Mouse (Mus musculus): ENCODE results near the gene Relch. TPM values are rescaled to one million over a fixed set of nuclear protein-coding genes. Genes with fewer than 3 reads are reported as not detected.
"Not testable (repeated sequence)": the region's sequence is repeated elsewhere in the genome, so short reads cannot be mapped to it uniquely, and the experiment has no call there.

The Relch gene
- polyA plus RNA-seq, 1 experiment from 2014 or later, result 33.5 TPM

GRCm38 (mm10) chr1:105718358-105718757 is 54.7 kb downstream of the Relch start:
- DNase-seq (ENCODE audit: low spot score), result no peak
- Histone ChIP-seq H3K4me1 (replicated peaks; ENCODE audit: control insufficient read depth, insufficient read depth, low read length) (no peaks in the 10 kb centered on the region), H3K9me3 (ENCODE audit: control insufficient read depth, low read length) (no peaks in the 10 kb centered on the region), H3K4me2 (replicated peaks; ENCODE audit: low read depth, low read length) (no peak overlapping the region), H3K4me3 (ENCODE audit: low read depth, low read length) (no peak overlapping the region), H3K9ac (ENCODE audit: low read depth, low read length) (no peak overlapping the region), H3K27me3 (ENCODE audit: control insufficient read depth, insufficient read depth, low read length) (no peaks in the 10 kb centered on the region), H3K27ac (ENCODE audit: low read depth, low read length) (no peak overlapping the region), H3K36me3 (ENCODE audit: control insufficient read depth, insufficient read depth, low read length) (no peaks in the 10 kb centered on the region)
- 97% methylated on average over 1 of the region's 1 CpGs for WGBS
- no peak for ATAC-seq (ENCODE audit: low FRiP score)

GRCm38 (mm10) chr1:105729246-105729645 is 65.6 kb downstream of the Relch start:
- H3K27me3 ChIP-seq (ENCODE audit: control insufficient read depth, insufficient read depth, low read length); H3K4me3 ChIP-seq (ENCODE audit: low read depth, low read length); DNase-seq (ENCODE audit: low spot score); H3K4me2 ChIP-seq (replicated peaks; ENCODE audit: low read depth, low read length); H3K36me3 ChIP-seq (ENCODE audit: control insufficient read depth, insufficient read depth, low read length); H3K9ac ChIP-seq (ENCODE audit: low read depth, low read length); H3K27ac ChIP-seq (ENCODE audit: low read depth, low read length); ATAC-seq (ENCODE audit: low FRiP score); H3K4me1 ChIP-seq (replicated peaks; ENCODE audit: control insufficient read depth, insufficient read depth, low read length); H3K9me3 ChIP-seq (ENCODE audit: control insufficient read depth, low read length): not testable (repeated sequence)
- 94% methylated on average over 12 of the region's 13 CpGs for WGBS

DNA sequence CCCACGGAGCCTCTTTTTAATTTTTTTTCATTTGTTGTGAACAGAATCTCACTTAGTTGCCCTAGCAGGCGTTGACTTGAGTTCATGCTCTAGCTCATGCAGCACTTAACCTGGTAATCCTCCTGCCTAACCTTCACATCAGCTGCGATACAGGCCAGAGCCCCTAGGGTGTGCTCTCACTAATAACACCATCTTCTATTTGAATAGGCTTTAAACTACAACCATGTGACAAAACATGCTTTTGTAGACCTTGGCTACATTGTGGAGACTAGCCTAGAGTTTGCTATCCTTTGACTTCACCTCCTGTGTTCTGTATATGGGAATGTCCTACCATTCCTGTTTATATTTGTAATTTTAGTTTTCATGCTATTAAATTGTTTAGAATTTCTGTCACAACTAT is 71.7 kb downstream of the Relch start:
- Histone ChIP-seq H3K27me3 (ENCODE audit: control insufficient read depth, insufficient read depth, low read length) (no peaks in the 10 kb centered on the region), H3K4me3 (ENCODE audit: low read depth, low read length) (no peak overlapping the region), H3K27ac (ENCODE audit: low read depth, low read length) (no peak overlapping the region), H3K9ac (ENCODE audit: low read depth, low read length) (no peak overlapping the region), H3K9me3 (ENCODE audit: control insufficient read depth, low read length) (no peaks in the 10 kb centered on the region), H3K36me3 (ENCODE audit: control insufficient read depth, insufficient read depth, low read length) (no peaks in the 10 kb centered on the region), H3K4me1 (replicated peaks; ENCODE audit: control insufficient read depth, insufficient read depth, low read length) (no peaks in the 10 kb centered on the region), H3K4me2 (replicated peaks; ENCODE audit: low read depth, low read length) (no peak overlapping the region)
- DNase-seq (ENCODE audit: low spot score) (no peak), ATAC-seq (ENCODE audit: low FRiP score) (no peak)
- WGBS, result 83% methylated on average over 3 of the region's 3 CpGs

- Histone ChIP-seq H3K9ac (ENCODE audit: low read depth, low read length) (no peak overlapping the region), H3K27me3 (ENCODE audit: control insufficient read depth, insufficient read depth, low read length) (no peaks in the 10 kb centered on the region), H3K4me2 (replicated peaks; ENCODE audit: low read depth, low read length) (no peak overlapping the region), H3K36me3 (ENCODE audit: control insufficient read depth, insufficient read depth, low read length) (no peaks in the 10 kb centered on the region), H3K4me1 (replicated peaks; ENCODE audit: control insufficient read depth, insufficient read depth, low read length) (no peaks in the 10 kb centered on the region), H3K27ac (ENCODE audit: low read depth, low read length) (no peak overlapping the region), H3K9me3 (ENCODE audit: control insufficient read depth, low read length) (no peaks in the 10 kb centered on the region), H3K4me3 (ENCODE audit: low read depth, low read length) (no peak overlapping the region)
- 89% methylated on average over 6 of the region's 6 CpGs for WGBS
- no peak for DNase-seq (ENCODE audit: low spot score)
- no peak for ATAC-seq (ENCODE audit: low FRiP score)
Observed at GRCm38 (mm10) chr1:105738334-105738733, 74.7 kb downstream of the Relch start.

GRCm38 (mm10) chr1:105739493-105739892 is 75.8 kb downstream of the Relch start:
- Histone ChIP-seq H3K4me2 (replicated peaks; ENCODE audit: low read depth, low read length) (no peak overlapping the region), H3K36me3 (ENCODE audit: control insufficient read depth, insufficient read depth, low read length) (no peaks in the 10 kb centered on the region), H3K9me3 (ENCODE audit: control insufficient read depth, low read length) (no peaks in the 10 kb centered on the region), H3K9ac (ENCODE audit: low read depth, low read length) (no peak overlapping the region), H3K4me1 (replicated peaks; ENCODE audit: control insufficient read depth, insufficient read depth, low read length) (no peaks in the 10 kb centered on the region), H3K27ac (ENCODE audit: low read depth, low read length) (no peak overlapping the region), H3K4me3 (ENCODE audit: low read depth, low read length) (no peak overlapping the region), H3K27me3 (ENCODE audit: control insufficient read depth, insufficient read depth, low read length) (no peaks in the 10 kb centered on the region)
- ATAC-seq (ENCODE audit: low FRiP score) (no peak), DNase-seq (ENCODE audit: low spot score) (no peak)

- H3K27me3 ChIP-seq (ENCODE audit: control insufficient read depth, insufficient read depth, low read length), result no peaks in the 10 kb centered on the region
- WGBS, result 88% methylated on average over 1 of the region's 1 CpGs
- no peak for ATAC-seq (ENCODE audit: low FRiP score)
Observed at GRCm38 (mm10) chr1:105742481-105742880, 78.8 kb downstream of the Relch start.

DNA sequence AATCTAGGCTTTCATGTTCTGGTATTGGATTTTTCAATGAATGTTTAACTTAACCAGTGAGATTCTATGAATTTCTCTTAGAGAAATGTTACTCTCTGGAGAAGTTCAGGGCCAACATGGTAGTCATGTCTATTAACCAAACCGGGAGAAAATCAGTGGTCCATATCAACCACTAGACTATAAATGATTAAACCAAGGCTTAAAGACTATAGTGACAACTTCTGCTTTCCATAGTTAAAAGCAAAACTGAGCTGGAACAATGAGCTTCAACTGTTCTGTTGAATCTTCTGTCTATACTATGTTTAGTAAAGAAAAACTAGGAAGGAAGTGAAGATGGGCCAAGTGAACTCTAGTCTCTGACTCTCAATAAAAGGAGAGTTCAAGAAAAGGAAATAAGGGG is 82.8 kb downstream of the Relch start:
- no peaks in the 10 kb centered on the region for H3K36me3 ChIP-seq (ENCODE audit: control insufficient read depth, insufficient read depth, low read length)
- no peaks in the 10 kb centered on the region for H3K4me1 ChIP-seq (replicated peaks; ENCODE audit: control insufficient read depth, insufficient read depth, low read length)
- ATAC-seq (ENCODE audit: low FRiP score) (no peak), DNase-seq (ENCODE audit: low spot score) (no peak)
- WGBS, result 78% methylated on average over 1 of the region's 1 CpGs
- no peaks in the 10 kb centered on the region for H3K27me3 ChIP-seq (ENCODE audit: control insufficient read depth, insufficient read depth, low read length)
- no peak overlapping the region for H3K4me2 ChIP-seq (replicated peaks; ENCODE audit: low read depth, low read length)
- H3K27ac ChIP-seq (ENCODE audit: low read depth, low read length), result no peak overlapping the region
- no peaks in the 10 kb centered on the region for H3K9me3 ChIP-seq (ENCODE audit: control insufficient read depth, low read length)
- H3K4me3 ChIP-seq (ENCODE audit: low read depth, low read length), result no peak overlapping the region
- no peak overlapping the region for H3K9ac ChIP-seq (ENCODE audit: low read depth, low read length)

More at GRCm38 (mm10) chr1:105742481-105742880, 78.8 kb downstream of the Relch start:
- Histone ChIP-seq H3K9me3 (ENCODE audit: control insufficient read depth, low read length) (no peaks in the 10 kb centered on the region), H3K27ac (ENCODE audit: low read depth, low read length) (no peak overlapping the region), H3K4me1 (replicated peaks; ENCODE audit: control insufficient read depth, insufficient read depth, low read length) (no peaks in the 10 kb centered on the region), H3K36me3 (ENCODE audit: control insufficient read depth, insufficient read depth, low read length) (no peaks in the 10 kb centered on the region), H3K4me3 (ENCODE audit: low read depth, low read length) (no peak overlapping the region), H3K9ac (ENCODE audit: low read depth, low read length) (no peak overlapping the region), H3K4me2 (replicated peaks; ENCODE audit: low read depth, low read length) (no peak overlapping the region)
- DNase-seq (ENCODE audit: low spot score), result no peak

GRCm38 (mm10) chr1:105746858-105747596 is 83.4 kb downstream of the Relch start:
- no peaks in the 10 kb centered on the region for H3K36me3 ChIP-seq (ENCODE audit: control insufficient read depth, insufficient read depth, low read length)
- H3K4me3 ChIP-seq (ENCODE audit: low read depth, low read length), result no peak overlapping the region
- H3K27ac ChIP-seq (ENCODE audit: low read depth, low read length), result no peak overlapping the region
- H3K9me3 ChIP-seq (ENCODE audit: control insufficient read depth, low read length), result no peaks in the 10 kb centered on the region
- WGBS, result 94% methylated on average over 5 of the region's 5 CpGs
- H3K4me2 ChIP-seq (replicated peaks; ENCODE audit: low read depth, low read length), result no peak overlapping the region
- H3K4me1 ChIP-seq (replicated peaks; ENCODE audit: control insufficient read depth, insufficient read depth, low read length), result no peaks in the 10 kb centered on the region
- H3K27me3 ChIP-seq (ENCODE audit: control insufficient read depth, insufficient read depth, low read length), result no peaks in the 10 kb centered on the region
- H3K9ac ChIP-seq (ENCODE audit: low read depth, low read length), result no peak overlapping the region
- ATAC-seq (ENCODE audit: low FRiP score) (no peak), DNase-seq (ENCODE audit: low spot score) (no peak)

DNA sequence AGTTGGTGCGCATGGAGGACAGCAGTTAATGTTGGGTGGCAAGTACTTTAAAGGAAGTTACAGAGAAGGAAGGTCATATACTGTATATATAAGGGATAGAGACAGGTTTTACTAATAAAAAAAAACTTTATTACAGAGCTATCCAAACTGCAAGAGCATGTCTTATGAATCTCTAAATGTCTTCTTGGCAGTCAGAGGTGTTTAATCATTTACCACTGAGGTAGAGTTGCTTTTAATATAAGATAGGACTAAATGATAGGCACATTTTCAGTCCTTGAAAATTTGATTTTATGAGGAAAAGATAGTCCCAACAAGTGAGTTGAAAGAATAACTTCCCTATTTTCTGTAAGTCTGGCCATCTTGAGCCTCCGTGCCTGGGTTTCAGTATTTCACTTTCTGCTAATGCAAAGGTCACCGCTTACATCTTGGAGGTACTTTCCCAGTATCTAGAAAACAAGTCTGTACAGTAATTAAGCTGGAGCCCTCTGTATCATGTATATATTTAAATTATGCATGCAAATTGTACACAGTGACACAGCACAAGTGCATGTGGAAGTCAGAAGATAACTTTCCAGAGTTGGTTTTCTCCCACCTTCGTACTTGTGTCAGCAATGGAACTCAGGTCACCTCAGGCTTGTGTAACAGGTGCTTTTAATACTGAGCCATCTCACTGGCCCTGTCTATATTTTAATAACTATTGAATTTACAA is 84.6 kb downstream of the Relch start:
- Histone ChIP-seq H3K9ac (ENCODE audit: low read depth, low read length) (no peak overlapping the region), H3K27ac (ENCODE audit: low read depth, low read length) (no peak overlapping the region), H3K36me3 (ENCODE audit: control insufficient read depth, insufficient read depth, low read length) (no peaks in the 10 kb centered on the region), H3K4me3 (ENCODE audit: low read depth, low read length) (no peak overlapping the region), H3K4me2 (replicated peaks; ENCODE audit: low read depth, low read length) (no peak overlapping the region), H3K9me3 (ENCODE audit: control insufficient read depth, low read length) (no peaks in the 10 kb centered on the region), H3K27me3 (ENCODE audit: control insufficient read depth, insufficient read depth, low read length) (no peaks in the 10 kb centered on the region), H3K4me1 (replicated peaks; ENCODE audit: control insufficient read depth, insufficient read depth, low read length) (no peaks in the 10 kb centered on the region)
- DNase-seq (ENCODE audit: low spot score), result no peak
- 96% methylated on average over 4 of the region's 4 CpGs for WGBS
- ATAC-seq (ENCODE audit: low FRiP score), result no peak

All from hindbrain, embryonic 11.5 days (tissue).